Mouse (Mus musculus): ENCODE measurements around the gene Trim62. TPM values are rescaled to one million over a fixed set of nuclear protein-coding genes. Genes with fewer than 3 reads are reported as not detected.

Gene Trim62
- total RNA-seq, 1 experiment from 2014 or later = 11.0 TPM

DNA sequence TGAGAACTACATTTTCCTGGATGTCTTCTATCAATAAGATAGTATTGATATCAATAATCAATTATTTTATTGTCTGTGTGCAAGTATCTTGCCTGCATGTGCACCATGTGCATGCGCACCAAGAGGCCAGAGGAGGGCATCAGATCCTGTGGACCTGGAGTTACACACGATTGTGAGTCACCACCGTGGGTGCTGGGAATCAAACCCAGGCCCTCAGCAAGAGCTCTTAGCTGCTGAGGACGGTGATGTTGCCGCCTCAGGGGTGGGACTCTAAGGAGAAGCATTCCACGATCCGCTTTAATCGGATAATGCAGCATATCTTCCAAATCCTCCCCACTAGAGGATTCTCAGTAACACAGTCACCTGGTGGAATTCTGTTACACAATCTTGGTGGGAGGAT is 2.2 kb downstream of the Trim62 start:
- DNase-seq = no peak

DNA sequence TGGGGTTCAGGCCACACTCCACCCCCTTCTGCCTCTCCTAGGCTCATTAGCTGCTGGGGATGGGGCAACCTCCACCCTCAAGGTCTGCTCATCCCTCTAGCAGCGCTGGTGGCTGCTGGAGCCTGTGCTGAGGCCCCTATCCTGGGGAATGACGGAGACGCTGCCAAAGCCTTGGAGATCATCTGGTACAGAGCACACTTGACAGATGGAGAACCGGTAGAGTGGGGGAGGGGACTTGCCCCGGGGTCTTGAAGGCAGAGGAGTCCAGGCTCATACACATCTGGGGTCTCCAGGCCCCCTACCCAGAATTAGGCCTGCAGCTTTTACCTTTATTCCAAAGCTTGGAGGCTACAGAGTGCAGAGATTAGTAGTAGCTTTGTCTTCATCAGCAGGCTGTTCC is 3.2 kb downstream of the Trim62 start:
- peak; percentile 32 for DNase-seq

DNA sequence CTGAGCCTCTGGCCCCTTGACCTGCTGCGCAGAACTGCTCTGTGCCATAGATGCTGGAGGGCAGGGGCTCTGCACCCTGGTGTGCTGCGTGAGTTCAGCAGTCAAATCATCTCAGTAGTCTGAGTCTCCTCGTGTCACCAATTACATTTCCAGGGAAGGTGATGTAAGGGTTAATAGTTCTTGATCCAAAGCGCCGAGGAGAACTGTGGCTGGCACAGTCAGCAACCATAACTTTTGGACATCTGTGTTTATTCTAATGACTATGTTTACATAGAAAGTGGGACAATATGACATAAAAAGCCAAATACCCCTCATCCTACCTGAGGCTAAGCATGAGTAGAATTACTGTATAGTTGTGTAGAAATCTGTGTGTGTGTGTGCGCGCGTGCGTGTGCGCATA is 3.6 kb downstream of the Trim62 start:
- DNase-seq = no peak

DNA sequence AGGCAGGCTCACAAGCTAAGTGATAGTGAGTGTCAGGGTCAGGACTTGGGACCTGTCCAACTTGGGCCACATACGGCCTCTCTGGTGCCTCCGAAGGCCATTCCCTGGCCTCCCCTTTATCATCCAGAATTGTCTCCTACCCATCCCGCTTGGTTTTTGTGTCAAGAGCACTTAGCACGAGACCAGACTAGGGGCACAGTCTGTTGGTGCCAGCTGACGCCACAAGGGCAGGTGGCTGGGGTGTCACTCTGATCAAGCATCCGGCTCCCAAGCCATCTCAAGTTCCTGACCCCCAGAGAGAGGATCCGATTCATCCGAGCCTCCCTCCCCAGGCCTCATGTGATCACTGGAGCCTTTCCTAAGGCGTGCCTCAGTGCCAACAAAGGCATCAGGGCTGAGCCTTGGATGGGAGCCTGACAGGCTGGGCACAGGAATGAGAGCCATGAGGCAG is 4.3 kb downstream of the Trim62 start:
- DNase-seq = peak; percentile 79

DNA sequence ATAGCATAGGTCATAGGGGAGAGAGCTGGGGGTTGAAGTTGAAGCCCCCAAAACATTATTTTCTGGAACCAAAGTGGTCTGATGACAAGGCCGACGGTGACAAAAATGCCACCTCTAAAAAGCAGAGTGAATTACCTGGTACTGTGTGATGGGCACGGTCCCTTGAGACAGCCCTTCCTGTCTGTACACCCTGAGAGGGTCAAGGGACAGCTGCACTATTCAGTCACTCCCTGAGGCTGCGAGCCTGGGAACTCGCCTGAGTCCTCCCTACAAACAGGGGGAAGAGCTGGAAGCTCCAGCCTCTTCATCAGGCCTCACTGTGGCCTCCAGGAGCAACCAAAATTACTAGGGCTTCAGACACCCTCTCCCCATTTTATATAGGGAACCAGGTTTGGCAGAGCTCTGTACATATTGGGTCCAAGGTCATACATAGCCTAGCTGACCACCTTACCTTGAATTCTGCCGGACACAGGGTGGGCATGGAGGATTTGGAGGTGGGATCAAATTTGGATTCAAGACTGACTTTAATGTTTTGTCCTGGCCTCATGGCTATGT is 5.1 kb downstream of the Trim62 start:
- DNase-seq = no peak

DNA sequence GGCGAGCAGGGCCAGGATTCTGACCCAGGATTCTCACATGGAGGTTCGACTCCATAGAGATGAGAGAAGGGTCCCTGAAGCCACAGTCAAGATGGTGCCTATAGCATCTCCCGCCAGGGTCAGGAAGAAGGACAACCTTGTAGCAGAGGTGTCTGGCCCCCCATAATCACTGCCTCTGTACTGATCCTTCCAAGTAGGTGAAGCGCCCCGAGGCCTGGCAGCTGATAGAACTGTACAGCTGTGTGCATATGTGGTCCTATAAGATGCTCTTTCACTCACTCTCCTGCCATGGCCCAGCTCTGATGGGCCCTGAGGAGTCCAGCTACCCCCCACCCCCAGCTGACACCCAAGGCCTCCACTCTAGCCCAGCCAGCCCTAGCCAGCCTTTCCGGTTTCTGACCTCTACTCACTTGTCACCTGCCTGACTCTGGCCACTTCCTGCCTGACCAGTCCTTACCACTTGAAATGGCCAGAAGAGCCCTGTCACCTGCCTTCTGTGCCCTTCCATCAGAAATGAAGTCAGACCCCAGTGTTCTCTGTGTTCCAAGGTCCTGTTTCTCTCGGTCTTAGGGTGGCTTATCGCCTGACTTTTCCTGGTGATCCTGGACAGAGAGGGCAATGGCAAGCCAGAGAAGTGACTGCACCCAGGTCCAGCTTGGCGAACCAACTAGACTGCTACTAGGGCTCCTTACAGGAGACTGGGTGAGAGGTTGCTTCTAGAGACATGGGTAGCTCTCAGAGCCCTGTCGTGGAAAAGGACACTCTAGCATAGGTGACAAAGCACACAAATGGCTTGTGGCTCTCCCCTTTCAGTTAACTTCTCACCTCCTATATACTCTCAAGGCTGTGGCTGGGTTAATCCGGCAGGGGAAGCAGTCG is 6.6 kb downstream of the Trim62 start:
- no peak for DNase-seq

DNA sequence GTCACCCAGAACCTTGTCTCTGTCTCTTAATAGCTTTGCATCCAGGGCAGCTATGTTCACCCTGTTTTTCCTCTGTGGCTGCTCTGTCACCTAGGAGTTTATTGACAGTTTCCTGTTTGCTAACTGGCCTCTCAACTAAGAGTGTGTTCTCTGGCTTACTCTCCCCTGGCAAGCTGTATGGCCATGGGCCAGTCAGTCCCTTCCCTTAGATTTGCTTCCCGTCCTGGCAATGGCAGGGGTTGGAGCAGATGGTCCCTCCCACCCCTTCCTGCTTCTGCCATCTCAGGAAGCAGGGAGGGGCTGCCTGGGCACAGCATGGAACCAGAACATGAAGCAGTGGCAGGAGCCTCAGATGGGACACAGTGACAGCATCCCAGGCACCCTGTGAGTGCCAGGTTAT is 7.8 kb downstream of the Trim62 start:
- peak; percentile 69 for DNase-seq

DNA sequence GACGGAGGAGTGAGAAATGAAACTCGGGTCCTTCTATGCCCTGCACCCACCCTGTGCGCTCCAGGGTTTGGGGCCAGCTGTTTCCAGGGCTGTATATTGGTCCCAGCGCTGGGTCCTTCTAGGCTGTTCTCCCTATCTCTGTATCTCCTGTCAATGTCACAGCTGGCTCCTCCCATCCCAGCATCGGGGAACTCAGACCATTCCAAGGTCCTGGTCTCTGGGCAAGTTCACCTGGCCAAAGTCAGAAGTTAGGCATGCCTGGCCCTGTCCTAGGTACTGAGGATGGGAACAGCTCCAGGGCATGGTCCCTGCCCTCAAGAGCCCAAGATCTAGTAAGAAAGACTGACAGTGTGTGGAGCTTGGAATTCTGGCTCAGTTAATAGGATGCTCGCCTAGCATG is 8.4 kb downstream of the Trim62 start:
- DNase-seq = no peak

DNA sequence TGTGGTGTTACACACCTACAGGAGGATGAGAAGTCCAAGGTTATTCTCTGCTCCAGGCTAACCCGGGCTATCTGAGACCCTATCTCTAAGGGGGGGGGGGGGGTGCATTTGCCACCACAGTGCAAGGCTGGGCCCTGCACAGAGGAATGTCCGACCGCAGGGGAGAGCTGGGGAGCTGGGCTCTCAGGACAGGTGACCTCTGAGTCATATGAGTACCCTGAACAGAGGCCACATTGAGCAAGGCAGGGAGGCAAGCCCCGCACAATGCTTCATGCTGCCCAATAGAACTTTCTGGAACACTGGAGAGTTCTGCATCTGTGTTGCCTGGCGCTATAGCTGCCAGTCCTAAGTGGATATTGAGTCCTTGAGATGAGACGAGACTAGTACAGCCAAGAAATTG is 8.8 kb downstream of the Trim62 start:
- no peak for DNase-seq

DNA sequence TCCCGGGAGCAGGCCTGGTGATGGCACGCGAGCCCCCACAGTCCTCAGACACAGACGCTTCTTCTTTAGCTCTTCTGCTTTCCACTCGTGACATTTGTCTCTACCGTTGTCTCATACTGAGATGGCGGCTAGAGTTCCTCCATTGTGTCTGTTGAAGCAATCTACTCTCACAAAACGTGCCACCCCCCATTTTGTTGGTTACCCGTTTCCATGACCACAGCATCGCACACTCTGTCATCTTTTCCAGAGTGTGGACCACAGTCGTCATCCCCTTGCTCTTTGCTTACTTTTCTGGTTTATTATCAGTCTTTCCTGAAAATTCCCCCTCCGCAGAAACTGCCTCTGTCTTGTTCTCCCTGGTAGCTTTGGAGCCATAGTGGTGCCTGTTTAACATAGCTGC is 10.7 kb downstream of the Trim62 start:
- DNase-seq = no peak

DNA sequence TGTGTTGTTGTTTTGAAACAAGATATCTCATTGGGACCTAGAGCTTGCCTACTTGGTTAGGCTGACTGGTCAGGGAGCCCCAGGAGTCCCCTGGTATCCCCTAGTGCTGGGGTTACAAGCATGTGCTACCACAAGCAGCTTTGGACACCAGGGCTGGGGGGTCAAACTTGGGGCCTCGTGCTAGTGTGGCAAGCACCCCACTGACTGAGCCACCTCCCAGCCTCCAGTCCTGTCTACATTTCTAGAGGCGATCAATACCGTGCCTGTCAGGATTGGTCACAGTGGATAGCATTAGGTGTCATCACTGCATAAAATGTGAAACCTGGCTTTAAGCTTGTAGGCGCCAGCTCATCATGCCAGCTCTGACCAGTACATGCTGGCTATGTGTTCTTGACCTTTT is 12.5 kb downstream of the Trim62 start:
- no peak for DNase-seq

DNA sequence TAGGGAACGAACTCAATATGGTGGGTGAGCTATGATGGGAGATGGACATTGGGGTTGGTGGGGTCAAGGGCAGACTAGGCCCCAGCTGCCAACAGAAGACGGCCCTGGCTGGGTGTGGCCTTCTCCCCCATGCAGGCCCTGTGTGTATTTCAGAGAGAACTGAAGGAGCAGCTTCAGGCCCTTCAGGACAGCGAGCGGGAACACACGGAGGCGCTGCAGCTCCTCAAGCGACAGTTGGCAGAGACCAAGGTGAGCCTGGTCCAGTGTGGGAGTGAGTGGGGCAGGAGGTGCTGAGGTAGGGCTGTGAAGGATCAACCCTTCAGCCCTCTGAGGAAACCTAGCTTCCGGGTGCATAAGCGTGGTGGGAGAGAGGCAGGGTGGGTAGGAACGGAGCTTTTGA is 13.3 kb downstream of the Trim62 start:
- DNase-seq = no peak

DNA sequence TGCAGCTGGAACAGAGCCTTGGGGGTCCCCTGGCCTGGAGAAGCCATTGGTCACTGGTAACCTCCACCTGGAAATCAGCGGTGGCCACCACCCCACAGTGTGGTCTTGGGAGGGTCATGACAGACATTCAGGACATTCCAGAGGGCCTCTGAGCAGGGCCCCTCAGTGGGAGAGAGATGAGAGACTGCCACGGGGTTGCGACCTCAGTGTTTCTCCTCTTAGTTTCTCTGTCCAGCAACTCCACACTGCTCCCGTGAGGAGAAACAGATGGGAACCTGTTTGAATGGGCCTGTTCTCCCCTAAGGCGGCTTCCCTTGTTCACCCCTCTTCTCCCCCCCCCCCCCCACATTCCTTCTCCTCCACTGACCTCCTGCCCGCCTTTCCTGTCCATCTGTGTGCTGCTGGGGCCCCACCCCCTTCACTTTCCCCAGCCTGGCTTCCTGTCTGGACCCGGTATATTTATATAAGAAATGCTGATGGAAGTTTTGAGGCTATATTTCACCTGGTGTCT is 14.6 kb downstream of the Trim62 start:
- peak; percentile 27 for DNase-seq

DNA sequence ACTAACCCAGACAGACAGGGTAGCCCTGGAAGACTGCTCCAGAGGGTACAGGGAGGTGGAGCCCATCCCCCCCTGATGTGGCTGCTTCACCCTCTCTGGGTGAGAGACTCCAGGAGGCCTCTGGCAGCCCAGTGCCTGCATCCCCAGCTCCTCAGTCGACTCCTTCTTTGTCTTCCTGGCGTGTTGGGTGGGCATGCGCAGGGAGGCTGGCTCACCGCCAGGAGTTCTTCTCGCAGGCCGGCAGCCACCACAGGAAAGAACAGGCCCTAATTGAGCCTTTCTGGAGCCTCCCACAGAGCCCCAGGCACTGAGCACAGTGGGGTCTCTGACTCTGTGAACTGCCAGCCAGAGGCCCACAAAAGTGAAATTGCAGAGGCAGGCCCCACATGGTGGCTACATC is 16.0 kb downstream of the Trim62 start:
- peak; percentile 80 for DNase-seq

DNA sequence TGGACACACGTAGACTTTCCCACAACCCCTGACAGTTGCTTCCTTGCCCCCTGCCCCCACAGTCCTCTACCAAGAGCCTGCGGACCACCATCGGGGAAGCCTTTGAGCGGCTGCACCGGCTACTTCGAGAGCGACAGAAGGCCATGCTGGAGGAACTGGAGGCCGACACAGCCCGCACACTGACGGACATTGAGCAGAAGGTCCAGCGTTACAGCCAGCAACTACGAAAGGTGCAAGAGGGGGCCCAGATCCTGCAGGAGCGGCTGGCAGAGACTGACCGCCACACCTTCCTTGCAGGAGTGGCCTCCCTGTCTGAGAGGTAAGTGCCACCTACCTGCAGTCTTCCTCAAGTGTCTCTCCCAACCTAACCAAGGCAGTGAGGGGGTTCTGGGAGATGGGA is 17.1 kb downstream of the Trim62 start:
- DNase-seq = no peak

DNA sequence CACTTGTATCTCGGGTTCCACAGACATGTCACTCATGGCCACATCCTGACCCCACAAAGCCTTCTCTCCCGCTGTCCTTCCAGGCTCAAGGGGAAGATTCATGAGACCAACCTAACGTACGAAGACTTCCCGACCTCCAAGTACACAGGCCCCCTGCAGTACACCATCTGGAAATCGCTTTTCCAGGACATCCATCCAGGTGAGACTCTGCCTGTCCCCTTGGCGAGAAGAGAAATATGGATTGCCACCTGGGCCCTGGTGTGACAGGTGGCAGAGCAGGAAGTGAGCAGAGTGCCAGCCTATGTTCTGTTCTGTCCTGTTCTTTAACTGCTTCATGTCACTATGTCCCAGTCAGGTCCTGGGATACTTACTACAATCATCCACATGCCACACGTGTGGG is 19.0 kb downstream of the Trim62 start:
- no peak for DNase-seq

DNA sequence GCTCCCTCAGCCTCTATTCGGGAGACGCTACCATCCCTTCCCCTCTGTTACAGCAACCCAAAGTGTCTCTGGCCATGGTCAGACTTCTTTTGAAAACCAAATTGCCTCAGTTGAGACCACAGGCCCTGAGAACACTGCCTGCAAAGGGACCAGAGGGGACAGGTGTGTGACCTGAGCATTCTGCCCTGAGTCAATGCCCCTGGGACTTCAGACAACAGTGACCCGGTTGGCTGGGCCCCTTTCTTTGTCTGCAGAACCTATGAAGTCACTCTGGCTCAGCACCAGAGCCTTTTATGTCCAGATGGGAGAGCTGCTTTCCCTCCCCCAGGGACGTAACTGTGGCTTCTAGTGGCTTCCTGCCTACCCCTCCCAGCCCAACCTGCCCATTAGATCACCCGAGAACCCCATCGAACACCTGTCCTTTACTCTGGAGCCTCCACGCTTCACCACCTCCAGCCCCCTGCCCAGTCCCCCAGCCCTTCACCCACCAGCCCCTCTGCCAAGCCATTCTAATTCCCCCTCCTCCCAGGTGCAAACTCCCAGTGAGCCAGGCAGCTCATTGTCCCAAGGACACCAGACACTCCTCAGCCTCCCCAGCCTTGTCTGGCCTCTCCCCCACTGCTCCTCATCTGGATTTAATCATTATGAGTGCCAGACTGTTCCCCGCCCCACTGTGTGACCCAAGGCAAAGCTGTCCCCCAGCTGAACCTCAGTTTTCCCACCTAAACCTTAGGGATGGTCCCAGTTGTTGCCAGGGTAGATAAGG is 20.8 kb downstream of the Trim62 start:
- no peak for DNase-seq

DNA sequence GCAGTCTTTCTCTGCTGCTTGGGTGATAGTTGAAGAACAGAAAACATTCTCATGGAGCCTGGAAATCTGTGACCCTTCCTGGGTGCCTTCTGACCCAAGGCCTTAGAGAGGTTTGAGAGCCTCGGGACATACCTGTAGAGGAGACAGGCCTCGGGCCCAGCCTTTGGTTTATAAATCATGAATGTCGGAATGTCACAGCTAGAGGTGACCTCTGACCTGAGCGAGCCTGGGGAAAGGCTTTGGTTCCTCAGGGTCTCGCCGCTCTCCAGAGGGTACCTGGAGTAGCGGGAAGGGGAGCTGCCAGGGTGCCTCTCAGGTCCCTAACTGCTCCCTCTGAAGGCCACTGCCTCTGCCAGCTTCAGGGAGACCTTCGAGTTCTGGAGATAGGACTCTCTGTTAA is 21.9 kb downstream of the Trim62 start:
- no peak for DNase-seq

DNA sequence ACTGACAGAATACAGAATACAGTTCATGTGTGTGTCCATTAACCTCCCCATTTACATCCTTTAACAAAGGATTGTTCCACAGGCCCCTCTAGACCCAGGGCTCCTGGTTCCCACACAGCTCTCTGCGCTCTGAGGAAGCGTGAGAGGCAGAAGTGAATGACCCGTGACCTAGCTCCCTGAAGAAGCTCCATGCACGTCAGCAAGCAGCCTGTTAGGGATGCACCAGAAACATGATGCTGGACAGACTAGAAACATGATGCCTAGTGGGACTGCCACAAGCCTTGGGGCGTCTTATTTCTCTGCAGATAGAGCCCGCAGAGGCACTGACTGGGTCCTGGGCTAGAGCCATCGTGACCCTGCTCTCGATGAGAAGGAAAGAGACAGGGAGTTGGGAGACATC is 23.4 kb downstream of the Trim62 start:
- DNase-seq = no peak

DNA sequence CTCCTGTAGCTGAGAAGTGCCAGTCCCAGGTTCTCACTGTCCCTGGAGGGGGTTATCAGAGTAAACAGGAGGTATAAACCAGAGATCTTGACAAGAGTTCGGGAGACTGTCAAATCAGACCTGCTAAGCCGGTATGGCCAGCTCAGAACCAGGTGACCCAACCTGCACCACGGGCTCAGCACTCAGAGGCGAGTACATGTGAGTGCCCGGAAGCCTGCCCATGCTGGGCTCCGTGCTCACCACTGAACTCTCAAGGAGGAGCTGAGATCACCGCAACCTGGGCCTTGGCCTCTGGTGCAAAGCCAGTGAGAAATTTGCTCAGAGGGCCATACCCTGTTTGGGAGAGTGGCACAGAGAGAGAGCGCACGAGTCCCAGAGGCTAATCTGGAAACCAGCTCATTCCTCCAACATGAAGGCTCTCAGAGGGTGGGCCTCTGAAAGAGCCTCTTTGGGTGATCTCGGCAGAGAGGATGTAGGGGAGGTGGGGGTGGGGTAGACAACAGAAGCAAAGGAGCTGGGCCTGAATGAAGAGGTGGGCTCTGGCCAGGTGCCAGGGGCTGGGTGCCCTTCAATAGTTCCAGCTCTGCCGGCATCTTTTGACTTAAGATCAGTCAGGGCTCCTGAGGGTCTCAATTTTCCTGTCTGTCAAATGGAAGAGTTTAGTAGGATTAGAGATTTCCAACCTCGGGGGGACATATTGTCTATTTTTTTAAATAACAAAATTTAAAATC is 24.0 kb downstream of the Trim62 start:
- no peak for DNase-seq

DNA sequence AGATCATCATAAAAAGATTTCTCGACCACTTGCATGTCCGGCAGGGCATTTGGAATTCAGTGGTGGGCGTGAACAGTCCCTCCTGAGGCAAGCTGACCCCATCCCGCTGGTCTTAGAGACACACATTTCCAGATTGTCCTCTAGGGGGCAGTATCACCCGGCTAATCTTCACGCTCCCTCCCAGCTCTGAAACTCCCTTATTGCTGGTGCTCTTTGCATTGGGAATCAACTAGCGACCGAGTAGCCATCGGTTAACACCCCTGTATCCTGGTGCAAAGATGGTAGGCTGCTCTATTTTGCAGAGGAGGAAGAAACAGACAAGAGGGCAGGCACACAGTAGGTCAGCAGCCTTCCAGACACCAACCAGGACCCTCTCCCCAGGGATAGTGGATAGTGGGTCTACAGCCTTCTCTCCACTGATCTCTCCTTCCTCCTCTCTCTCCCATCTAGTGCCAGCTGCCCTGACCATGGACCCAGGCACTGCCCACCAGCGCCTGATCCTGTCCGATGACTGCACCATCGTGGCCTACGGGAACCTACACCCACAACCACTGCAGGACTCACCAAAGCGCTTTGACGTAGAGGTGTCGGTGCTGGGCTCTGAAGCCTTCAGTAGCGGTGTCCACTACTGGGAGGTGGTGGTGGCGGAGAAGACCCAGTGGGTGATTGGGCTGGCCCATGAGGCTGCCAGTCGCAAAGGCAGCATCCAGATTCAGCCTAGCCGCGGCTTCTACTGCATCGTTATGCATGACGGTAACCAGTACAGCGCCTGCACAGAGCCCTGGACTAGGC is 25.4 kb downstream of the Trim62 start:
- DNase-seq = peak; percentile 73

Data from adrenal gland, postnatal 14 days (tissue).